Comparison of ENCODE assay signal across 13 mouse cellular contexts in the genomic region with DNA sequence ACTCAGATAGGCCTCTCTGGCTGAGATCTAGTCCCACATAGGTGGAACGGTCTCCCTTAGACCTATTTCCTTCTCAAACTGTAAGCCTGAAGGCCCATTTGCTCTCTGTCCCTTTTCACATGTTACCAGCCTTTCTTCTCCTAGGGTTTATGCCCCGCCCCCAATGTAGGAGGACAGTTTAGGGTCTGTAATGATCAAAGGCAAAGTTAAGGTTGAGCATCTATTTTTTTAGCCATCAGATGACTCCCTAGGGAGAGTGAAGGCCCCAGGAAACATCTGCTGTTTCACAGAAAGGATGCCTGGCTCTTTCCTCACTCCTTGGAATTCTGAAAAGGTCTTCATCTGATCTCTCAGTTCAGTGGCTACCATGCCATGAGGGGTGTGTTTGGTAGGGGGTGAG.
DNase-seq lines count a peak whose midpoint lies in the region; ATAC-seq and TF ChIP-seq lines count a peak whose summit lies in the region.
"Had no signal": no experiment of that assay in that cellular context is flagged by ENCODE, and none has a peak within 500 bp of the region (broad histone marks: within the 10 kb centered on the region; RNA-seq: fewer than 3 reads in every experiment).

No protein-coding gene starts in this region.

- no peak overlapping the region for H3K4me2 ChIP-seq in kidney, embryonic 16.5 days (replicated peaks; ENCODE audit: low read depth, low read length)
- H3K4me2 ChIP-seq in intestine, postnatal 0 days (replicated peaks; ENCODE audit: low read depth) = no peak overlapping the region
- H3K4me2 ChIP-seq: forebrain, embryonic 12.5 days had no signal

- TF ChIP-seq CTCF in intestine, postnatal 0 days (IDR thresholded peaks at IDR 0.05; ENCODE audit: low read depth) = no peak

- no peak for ATAC-seq in kidney, embryonic 16.5 days (ENCODE audit: low FRiP score, low TSS enrichment)
- no peak for ATAC-seq in intestine, postnatal 0 days

- no peaks in the 10 kb centered on the region for H3K9me3 ChIP-seq in kidney, embryonic 16.5 days (ENCODE audit: low read length)
- no peaks in the 10 kb centered on the region for H3K9me3 ChIP-seq in intestine, postnatal 0 days (ENCODE audit: control insufficient read depth)
- H3K9me3 ChIP-seq: forebrain, embryonic 12.5 days; limb, embryonic 12.5 days had no signal

- H3K9ac ChIP-seq in kidney, embryonic 16.5 days (replicated peaks; ENCODE audit: low read length) = no peak overlapping the region
- no peak overlapping the region for H3K9ac ChIP-seq in intestine, postnatal 0 days (ENCODE audit: low read depth, low read length)
- H3K9ac ChIP-seq: forebrain, embryonic 12.5 days; limb, embryonic 12.5 days had no signal

- 57% methylated on average over 2 of the region's 2 CpGs for WGBS in kidney, embryonic 16.5 days
- 87% methylated on average over 2 of the region's 2 CpGs for WGBS in intestine, postnatal 0 days

- peak overlapping the region; percentile 91; the same call in 1 of the 2 replicates for H3K27ac ChIP-seq in kidney, embryonic 16.5 days (ENCODE audit: low read length)
- peak overlapping the region; percentile 61 for H3K27ac ChIP-seq in intestine, postnatal 0 days (ENCODE audit: low read depth, low read length)
- H3K27ac ChIP-seq: forebrain, embryonic 12.5 days had no signal

- no peak overlapping the region for H3K4me3 ChIP-seq in kidney, embryonic 16.5 days (ENCODE audit: low read length)
- H3K4me3 ChIP-seq in intestine, postnatal 0 days (ENCODE audit: low read depth, low read length) = no peak overlapping the region
- H3K4me3 ChIP-seq: forebrain, embryonic 12.5 days; limb, embryonic 12.5 days; myocyte had no signal

- no peaks in the 10 kb centered on the region for H3K27me3 ChIP-seq in kidney, embryonic 16.5 days (ENCODE audit: insufficient read depth, low read length)
- H3K27me3 ChIP-seq in intestine, postnatal 0 days (replicated peaks; ENCODE audit: control insufficient read depth, insufficient read depth, low read length) = no peaks in the 10 kb centered on the region
- H3K27me3 ChIP-seq: forebrain, embryonic 12.5 days; limb, embryonic 12.5 days had no signal

- peak; percentile 23 for DNase-seq in gastrocnemius, adult 18-20 months (ENCODE audit: low spot score)
- no peak for DNase-seq in gastrocnemius, postnatal 25 days
- no peak for DNase-seq in kidney, adult 8-10 months
- peak; percentile 9 for DNase-seq in NIH3T3 (ENCODE audit: low read depth)
- DNase-seq in frontal cortex, postnatal 10 days (ENCODE audit: low spot score in 2 of 2) = no peak
- no peak for DNase-seq in layer of hippocampus, adult 11-12 months (ENCODE audit: low spot score)
- DNase-seq: cerebellum, postnatal 36 days; kidney, adult 9 months had no signal

- H3K36me3 ChIP-seq in kidney, embryonic 16.5 days (ENCODE audit: insufficient read depth, low read length) = no peaks in the 10 kb centered on the region
- H3K36me3 ChIP-seq in intestine, postnatal 0 days (ENCODE audit: control insufficient read depth, insufficient read depth) = no peaks in the 10 kb centered on the region
- H3K36me3 ChIP-seq: forebrain, embryonic 12.5 days; limb, embryonic 12.5 days had no signal

- peaks cover 16% of the 10 kb centered on the region for H3K4me1 ChIP-seq in kidney, embryonic 16.5 days (ENCODE audit: insufficient read depth, low read length)
- no peaks in the 10 kb centered on the region; the same call in 1 of the 2 replicates for H3K4me1 ChIP-seq in intestine, postnatal 0 days (replicated peaks; ENCODE audit: control insufficient read depth, insufficient read depth, low read length)

Comparison
In these comparisons a context has a peak if more than half of its experiments do, and no peak if none do; other contexts are left out.
1. DNase-seq: peak in gastrocnemius, adult 18-20 months (single experiment) and NIH3T3 (single experiment); none in gastrocnemius, postnatal 25 days (single experiment), kidney, adult 8-10 months (0 of 2), frontal cortex, postnatal 10 days (0 of 2) and layer of hippocampus, adult 11-12 months (single experiment).